Mouse (Mus musculus) heart, postnatal 0 days (tissue): ENCODE measurements around the gene Slc4a5. TPM values are rescaled to one million over a fixed set of nuclear protein-coding genes. Genes with fewer than 3 reads are reported as not detected.

Experiments
- ATAC-seq: fragments of 200-750 bp; cut with Nextera tagmentation; 2 replicates; pipeline ENCODE4 v1.8.0; 2017; ENCODE audit warnings: low read depth, moderate number of reproducible peaks, moderate library complexity; ENCODE audit not compliant: insufficient read depth
- DNase-seq: peaks from one replicate; pipeline ENCODE4 v3.0.0-alpha.2; 2016; ENCODE audit warnings: low spot score
- H3K27ac ChIP-seq: fragments of 300-500 bp; sonication (generic); 2 replicates; pipeline ENCODE4 v1.5.1; 2014; ENCODE audit warnings: low read depth, mild to moderate bottlenecking
- H3K27me3 ChIP-seq: fragments of 300-500 bp; sonication (generic); 2 replicates; pipeline ENCODE4 v1.6.1; 2014; ENCODE audit warnings: low read length, mixed read lengths; ENCODE audit not compliant: control insufficient read depth, insufficient read depth
- H3K36me3 ChIP-seq: fragments of 300-500 bp; sonication (generic); replicated peaks from 2 replicates; pipeline ENCODE4 v1.6.1; 2014; ENCODE audit warnings: low read length, mixed read lengths; ENCODE audit not compliant: control insufficient read depth, insufficient read depth
- H3K4me1 ChIP-seq: fragments of 300-500 bp; sonication (generic); 2 replicates; pipeline ENCODE4 v1.6.1; 2014; ENCODE audit warnings: antibody characterized with exemption; ENCODE audit not compliant: control insufficient read depth, insufficient read depth
- H3K4me2 ChIP-seq: fragments of 300-500 bp; sonication (generic); 2 replicates; pipeline ENCODE4 v1.6.1; 2014; ENCODE audit warnings: low read depth, mild to moderate bottlenecking, low read length, moderate library complexity
- H3K4me3 ChIP-seq: fragments of 300-500 bp; sonication (generic); 2 replicates; pipeline ENCODE4 v1.5.1; 2014; ENCODE audit warnings: low read depth, low read length
- H3K9ac ChIP-seq: fragments of 300-500 bp; sonication (generic); replicated peaks from 2 replicates; pipeline ENCODE4 v1.6.1; 2014; ENCODE audit warnings: low read depth, low read length, mixed read lengths
- H3K9me3 ChIP-seq: fragments of 300-500 bp; sonication (generic); replicated peaks from 2 replicates; pipeline ENCODE4 v1.6.1; 2016; ENCODE audit warnings: low read length; ENCODE audit not compliant: control insufficient read depth
- CTCF ChIP-seq: IDR thresholded peaks from 2 replicates; pipeline ENCODE4 v1.5.1; 2016; ENCODE audit warnings: antibody characterized with exemption, control low read depth, low read depth
- EP300 ChIP-seq: IDR thresholded peaks from 2 replicates; pipeline ENCODE4 v1.6.1; 2016; ENCODE audit warnings: antibody characterized with exemption, low read depth
- WGBS: fragments of 180-500 bp; shearing (Covaris S2); extraction: QIAGEN DNeasy Blood & Tissue Kit; methylation state at CpG from one replicate; pipeline ENCODE4 v1.1.7; 2014; 5-methylcytosine and 5-hydroxymethylcytosine counted together
- polyA plus RNA-seq: library from polyadenylated mRNA; unstranded; fragments of >200 nt; fragmentation: Nextera tagmentation; extraction: Ambion mirVana; gene quantifications from 2 replicates; pipeline ENCODE4 v1.2.1, GENCODE M21; 2015
- total RNA-seq: library from RNA; depleted of rRNA; stranded (reverse); fragments of >200 nt; gene quantifications from 2 replicates; pipeline ENCODE4 v1.2.3, GENCODE M21; 2014; ENCODE audit warnings: low replicate concordance

Slc4a5 gene
- total and polyA plus RNA-seq, 2 experiments from 2014 or later, result 0.03 TPM; not detected in 1

- no peak overlapping the region for H3K9ac ChIP-seq
- H3K4me1 ChIP-seq, result no peaks in the 10 kb centered on the region
- H3K4me2 ChIP-seq, result no peak overlapping the region
- TF ChIP-seq CTCF, result no peak
- TF ChIP-seq EP300, result no peak
- H3K36me3 ChIP-seq, result peaks cover 23% of the 10 kb centered on the region
- no peak for ATAC-seq
- DNase-seq, result no peak
- no peaks in the 10 kb centered on the region for H3K9me3 ChIP-seq
- H3K27me3 ChIP-seq, result no peaks in the 10 kb centered on the region
- no peak overlapping the region for H3K4me3 ChIP-seq
- WGBS, result 91% methylated on average over 11 of the region's 11 CpGs
- H3K27ac ChIP-seq, result no peak overlapping the region
These were observed 91.6 kb downstream of the Slc4a5 start for GRCm38 (mm10) chr6:83311206-83311605.

- DNase-seq (no peak), ATAC-seq (no peak)
- Histone ChIP-seq H3K4me3 (no peak overlapping the region), H3K36me3 (0 out of 2 replicates have a peak, but pooled peaks cover 15% of the 10 kb centered on the region), H3K9me3 (no peaks in the 10 kb centered on the region), H3K9ac (no peak overlapping the region), H3K27me3 (no peaks in the 10 kb centered on the region), H3K4me1 (peaks cover 5% of the 10 kb centered on the region; the same call in 1 of the 2 replicates), H3K4me2 (no peak overlapping the region), H3K27ac (no peak overlapping the region)
- 66% methylated on average over 7 of the region's 7 CpGs for WGBS
- TF ChIP-seq CTCF (no peak), EP300 (no peak)
These were observed 92.4 kb downstream of the Slc4a5 start for GRCm38 (mm10) chr6:83312021-83312420.

DNA sequence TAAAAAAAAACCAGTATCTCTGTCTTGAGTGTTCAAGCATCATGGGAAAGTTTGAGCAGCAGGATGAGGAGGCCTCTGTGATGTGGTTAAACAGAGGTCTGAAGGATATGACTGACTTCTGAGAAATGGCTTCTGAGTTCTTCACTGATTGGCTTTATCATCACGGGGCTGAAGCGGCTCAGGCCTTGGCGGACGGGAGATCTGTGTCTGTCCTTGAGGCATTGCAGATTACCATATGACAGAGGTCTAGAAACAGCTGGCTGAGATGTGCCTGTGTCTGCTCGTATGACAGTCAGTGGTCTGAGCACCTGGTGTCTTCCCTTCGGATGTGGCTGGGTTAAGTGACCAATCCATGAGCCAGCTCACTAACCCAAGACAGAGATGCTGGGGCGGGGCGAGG, 92.9 kb downstream of the Slc4a5 start:
- 78% methylated on average over 8 of the region's 8 CpGs for WGBS
- H3K27ac ChIP-seq, result no peak overlapping the region
- H3K4me1 ChIP-seq, result peaks cover 5% of the 10 kb centered on the region; the same call in 1 of the 2 replicates
- no peak overlapping the region for H3K4me2 ChIP-seq
- no peak for DNase-seq
- ATAC-seq, result no peak
- no peak overlapping the region for H3K9ac ChIP-seq
- TF ChIP-seq CTCF, result no peak
- no peak for TF ChIP-seq EP300
- H3K27me3 ChIP-seq, result no peaks in the 10 kb centered on the region
- no peak overlapping the region for H3K4me3 ChIP-seq
- 0 out of 2 replicates have a peak, but pooled peaks cover 14% of the 10 kb centered on the region for H3K36me3 ChIP-seq
- H3K9me3 ChIP-seq, result no peaks in the 10 kb centered on the region

GRCm38 (mm10) chr6:83315293-83315692, 95.7 kb downstream of the Slc4a5 start:
- H3K9me3 ChIP-seq, result no peaks in the 10 kb centered on the region
- DNase-seq (no peak), ATAC-seq (no peak)
- H3K27ac ChIP-seq, result no peak overlapping the region
- TF ChIP-seq CTCF (no peak), EP300 (no peak)
- peaks cover 5% of the 10 kb centered on the region; the same call in 1 of the 2 replicates for H3K4me1 ChIP-seq
- H3K4me2 ChIP-seq, result no peak overlapping the region
- 0 out of 2 replicates have a peak, but pooled peaks cover 14% of the 10 kb centered on the region for H3K36me3 ChIP-seq
- no peaks in the 10 kb centered on the region for H3K27me3 ChIP-seq
- H3K9ac ChIP-seq, result no peak overlapping the region
- H3K4me3 ChIP-seq, result no peak overlapping the region

GRCm38 (mm10) chr6:83316022-83316421, 96.4 kb downstream of the Slc4a5 start:
- H3K36me3 ChIP-seq, result 0 out of 2 replicates have a peak, but pooled peaks cover 14% of the 10 kb centered on the region
- H3K4me1 ChIP-seq, result peaks cover 5% of the 10 kb centered on the region; the same call in 1 of the 2 replicates
- no peaks in the 10 kb centered on the region for H3K27me3 ChIP-seq
- no peak overlapping the region for H3K9ac ChIP-seq
- TF ChIP-seq EP300, result no peak
- no peak for TF ChIP-seq CTCF
- H3K4me3 ChIP-seq, result no peak overlapping the region
- DNase-seq (no peak), ATAC-seq (no peak)
- H3K4me2 ChIP-seq, result peak overlapping the region; percentile 90; the same call in 1 of the 2 replicates
- no peak overlapping the region for H3K27ac ChIP-seq
- WGBS, result 30% methylated on average over 10 of the region's 10 CpGs
- H3K9me3 ChIP-seq, result no peaks in the 10 kb centered on the region
